Mouse (Mus musculus) neural tube, embryonic 14.5 days (tissue): ENCODE measurements around the gene Klhdc7b. TPM values are rescaled to one million over a fixed set of nuclear protein-coding genes. Genes with fewer than 3 reads are reported as not detected.

Experiments
- polyA plus RNA-seq: library from polyadenylated mRNA; unstranded; fragments of >200 nt; fragmentation: Nextera tagmentation; extraction: Ambion mirVana; gene quantifications from 2 replicates; pipeline ENCODE4 v1.2.1, GENCODE M21; 2014

Klhdc7b gene
- polyA plus RNA-seq, 1 experiment from 2014 or later, result 0.07 TPM

Other genes starting within 250 kb of the Klhdc7b start
- 2.9 and 5.2 TPM in 2 replicates for gene Mapk12, start 244.2 kb upstream of the Klhdc7b start, polyA plus RNA-seq
- 24.9 and 32.9 TPM in 2 replicates for gene Mapk11, start 235.3 kb upstream of the Klhdc7b start, polyA plus RNA-seq
- gene Plxnb2, start 204.1 kb upstream of the Klhdc7b start, polyA plus RNA-seq, result 66.4 and 100 TPM in 2 replicates
- gene Dennd6b, start 188.4 kb upstream of the Klhdc7b start, polyA plus RNA-seq, result 83.0 and 94.5 TPM in 2 replicates
- gene Ppp6r2, start 173.4 kb upstream of the Klhdc7b start, polyA plus RNA-seq, result 85.5 and 92.7 TPM in 2 replicates
- 108 and 122 TPM in 2 replicates for gene Sbf1, start 69.6 kb upstream of the Klhdc7b start, polyA plus RNA-seq
- not detected in 2 replicates for gene Adm2, start 62.2 kb upstream of the Klhdc7b start, polyA plus RNA-seq
- gene Miox, start 50.5 kb upstream of the Klhdc7b start, polyA plus RNA-seq, result not detected in 2 replicates
- 19.8 and 28.6 TPM in 2 replicates for gene Lmf2, start 29.3 kb upstream of the Klhdc7b start, polyA plus RNA-seq
- gene Ncaph2, start 29.2 kb upstream of the Klhdc7b start, polyA plus RNA-seq, result 89.5 and 90.2 TPM in 2 replicates
- 20.0 and 24.3 TPM in 2 replicates for gene Sco2, start 11.1 kb upstream of the Klhdc7b start, polyA plus RNA-seq
- 3.5 and 3.7 TPM in 2 replicates for gene Tymp, start 7.9 kb upstream of the Klhdc7b start, polyA plus RNA-seq
- 1.3 TPM in 2 replicates for gene Odf3b, start 5.6 kb upstream of the Klhdc7b start, polyA plus RNA-seq
- gene Syce3, start 25.6 kb downstream of the Klhdc7b start, polyA plus RNA-seq, result not detected in 2 replicates
- gene Cpt1b, start 40.9 kb downstream of the Klhdc7b start, polyA plus RNA-seq, result 1.2 and 1.4 TPM in 2 replicates
- gene C730034F03Rik, start 44.7 kb downstream of the Klhdc7b start, polyA plus RNA-seq, result 5.8 and 6.4 TPM in 2 replicates
- gene Gm44502, start 44.8 kb downstream of the Klhdc7b start, polyA plus RNA-seq, result 0.20 TPM in 1 of 2 replicates, not detected in the other
- 76.5 and 80.9 TPM in 2 replicates for gene Chkb, start 45.0 kb downstream of the Klhdc7b start, polyA plus RNA-seq
- 64.5 and 73.1 TPM in 2 replicates for gene Mapk8ip2, start 69.0 kb downstream of the Klhdc7b start, polyA plus RNA-seq
- gene Arsa, start 92.5 kb downstream of the Klhdc7b start, polyA plus RNA-seq, result 17.3 and 18.9 TPM in 2 replicates
- 7.4 and 10.1 TPM in 2 replicates for gene Shank3, start 114.7 kb downstream of the Klhdc7b start, polyA plus RNA-seq
- gene Acr, start 183.4 kb downstream of the Klhdc7b start, polyA plus RNA-seq, result 2.0 and 2.6 TPM in 2 replicates
- gene Rabl2, start 207.0 kb downstream of the Klhdc7b start, polyA plus RNA-seq, result 80.3 and 99.6 TPM in 2 replicates